Mouse (Mus musculus) CH12.LX (cell line): ENCODE results near the gene Iscu. TPM values are rescaled to one million over a fixed set of nuclear protein-coding genes. Genes with fewer than 3 reads are reported as not detected.
A peak's percentile ranks its signal among the peaks of the same experiment; 100 is the strongest.

Source experiments
- DNase-seq: peaks from one replicate; pipeline ENCODE4 v3.0.0-alpha.2; 2013; ENCODE audit errors: extremely low read depth
- H3K27ac ChIP-seq: 2 replicates; pipeline ENCODE4 v1.5.1; 2012; ENCODE audit warnings: low read depth, mild to moderate bottlenecking, control low read depth, moderate library complexity; ENCODE audit not compliant: insufficient read depth
- H3K27me3 ChIP-seq: replicated peaks from 2 replicates; pipeline ENCODE3; 2012; ENCODE audit warnings: inconsistent platforms
- H3K36me3 ChIP-seq, 2 experiments: replicated peaks in 1 of 2; 2 replicates each; pipeline versions ENCODE3 to v1.6.1; 2012; ENCODE audit warnings: inconsistent platforms in 1 of 2, low read length in 1 of 2, mild to moderate bottlenecking in 1 of 2, mixed read lengths in 1 of 2, moderate library complexity in 1 of 2; ENCODE audit not compliant: control insufficient read depth in 1 of 2, insufficient read depth in 1 of 2
- H3K4me1 ChIP-seq, 2 experiments: 2 replicates each; pipeline ENCODE4 v1.6.1; 2012; ENCODE audit warnings: inconsistent platforms in 1 of 2, moderate library complexity in 1 of 2; ENCODE audit not compliant: insufficient read depth in 2 of 2, control insufficient read depth in 1 of 2
- H3K4me2 ChIP-seq: 2 replicates; pipeline ENCODE4 v1.6.1; 2012; ENCODE audit warnings: low read depth, mild to moderate bottlenecking, control low read depth; ENCODE audit not compliant: poor library complexity, insufficient read depth, severe bottlenecking
- H3K4me3 ChIP-seq, 3 experiments: fragments of 150-350 bp in 1 of 3; sonication (generic) in 1 of 3; replicated peaks in 1 of 3; 2 replicates each; pipeline versions ENCODE3 to v1.5.1; 2011 to 2012; ENCODE audit warnings: low read depth in 2 of 3, low read length in 2 of 3, mild to moderate bottlenecking in 2 of 3, moderate library complexity in 2 of 3, control low read depth in 1 of 3, improper control_type of control experiment in 1 of 3, inconsistent platforms in 1 of 3, mixed read lengths in 1 of 3; ENCODE audit not compliant: poor library complexity in 1 of 3
- H3K79me2 ChIP-seq: replicated peaks from 2 replicates; pipeline ENCODE4 v1.6.1; 2012; ENCODE audit warnings: mild to moderate bottlenecking, moderate library complexity; ENCODE audit not compliant: control insufficient read depth, poor library complexity, insufficient read depth, severe bottlenecking; ENCODE audit errors: extremely low read depth
- H3K9ac ChIP-seq: 2 replicates; pipeline ENCODE4 v1.6.1; 2012; ENCODE audit warnings: low read depth, mild to moderate bottlenecking, control low read depth, moderate library complexity; ENCODE audit not compliant: insufficient read depth
- H3K9me3 ChIP-seq: replicated peaks from 2 replicates; pipeline ENCODE3; 2012; ENCODE audit warnings: low read length, inconsistent platforms, mixed read lengths
- BHLHE40 ChIP-seq: IDR thresholded peaks from 2 replicates; pipeline ENCODE4 v1.6.1; 2011; ENCODE audit warnings: mild to moderate bottlenecking, low read depth, low read length, improper control_type of control experiment
- CHD2 ChIP-seq: IDR thresholded peaks from 2 replicates; pipeline ENCODE4 v1.6.1; 2011; ENCODE audit warnings: low read length, improper control_type of control experiment
- CTCF ChIP-seq, 2 experiments: IDR thresholded peaks in 1 of 2; conservative IDR thresholded peaks in 1 of 2; 2 replicates each; pipeline ENCODE4 v1.5.1; 2011 to 2012; ENCODE audit warnings: low read depth in 2 of 2, low read length in 2 of 2, improper control_type of control experiment in 1 of 2, inconsistent platforms in 1 of 2, mild to moderate bottlenecking in 1 of 2, moderate library complexity in 1 of 2
- E2F4 ChIP-seq: IDR thresholded peaks from 2 replicates; pipeline ENCODE4 v1.6.1; 2011; ENCODE audit warnings: low read depth, low read length, improper control_type of control experiment; ENCODE audit not compliant: insufficient replicate concordance
- ELF1 ChIP-seq: IDR thresholded peaks from 2 replicates; pipeline ENCODE4 v1.6.1; 2014; ENCODE audit warnings: low read depth, mild to moderate bottlenecking, inconsistent platforms, low read length, improper control_type of control experiment
- EP300 ChIP-seq: IDR thresholded peaks from 2 replicates; pipeline ENCODE4 v1.6.1; 2011; ENCODE audit warnings: low read length, improper control_type of control experiment
- ETS1 ChIP-seq: conservative IDR thresholded peaks from 2 replicates; pipeline ENCODE4 v1.6.1; 2012; ENCODE audit warnings: low read depth, mild to moderate bottlenecking, inconsistent platforms, low read length, improper control_type of control experiment, moderate library complexity
- GABPA ChIP-seq: IDR thresholded peaks from 2 replicates; pipeline ENCODE4 v1.6.1; 2012; ENCODE audit warnings: low read depth, low read length, improper control_type of control experiment, inconsistent platforms; ENCODE audit not compliant: insufficient replicate concordance
- HCFC1 ChIP-seq: IDR thresholded peaks from 2 replicates; pipeline ENCODE4 v1.6.1; 2012; ENCODE audit warnings: low read depth, mild to moderate bottlenecking, inconsistent platforms, low read length, improper control_type of control experiment
- IRF4 ChIP-seq: IDR thresholded peaks from 2 replicates; pipeline ENCODE4 v1.6.1; 2014; ENCODE audit warnings: low read depth, mild to moderate bottlenecking, inconsistent platforms, low read length, improper control_type of control experiment
- JUN ChIP-seq: IDR thresholded peaks from 2 replicates; pipeline ENCODE4 v1.6.1; 2011; ENCODE audit warnings: low read depth, mild to moderate bottlenecking, low read length, improper control_type of control experiment, moderate library complexity; ENCODE audit not compliant: insufficient read depth
- JUND ChIP-seq: conservative IDR thresholded peaks from 2 replicates; pipeline ENCODE4 v1.6.1; 2011; ENCODE audit warnings: low read depth, low read length, improper control_type of control experiment
- KAT2A ChIP-seq: IDR thresholded peaks from 2 replicates; pipeline ENCODE4 v1.6.1; 2012; ENCODE audit warnings: low read length, improper control_type of control experiment, inconsistent platforms; ENCODE audit not compliant: insufficient replicate concordance
- MAFK ChIP-seq: IDR thresholded peaks from 2 replicates; pipeline ENCODE4 v1.6.1; 2011; ENCODE audit warnings: low read length, improper control_type of control experiment; ENCODE audit not compliant: insufficient replicate concordance
- MAX ChIP-seq: IDR thresholded peaks from 2 replicates; pipeline ENCODE4 v1.6.1; 2011; ENCODE audit warnings: low read length, improper control_type of control experiment
- MAZ ChIP-seq: IDR thresholded peaks from 2 replicates; pipeline ENCODE4 v1.6.1; 2012; ENCODE audit warnings: low read depth, mild to moderate bottlenecking, inconsistent platforms, low read length, improper control_type of control experiment, moderate library complexity
- MEF2A ChIP-seq: IDR thresholded peaks from 2 replicates; pipeline ENCODE4 v1.6.1; 2014; ENCODE audit warnings: low read depth, mild to moderate bottlenecking, inconsistent platforms, low read length, improper control_type of control experiment, borderline replicate concordance
- MXI1 ChIP-seq: IDR thresholded peaks from 2 replicates; pipeline ENCODE4 v1.6.1; 2011; ENCODE audit warnings: mild to moderate bottlenecking, low read depth, low read length, improper control_type of control experiment
- MYC ChIP-seq: IDR thresholded peaks from 2 replicates; pipeline ENCODE4 v1.6.1; 2011; ENCODE audit warnings: low read depth, mild to moderate bottlenecking, improper control_type of control experiment, low read length
- NELFE ChIP-seq: IDR thresholded peaks from 2 replicates; pipeline ENCODE4 v1.6.1; 2011; ENCODE audit warnings: low read depth, low read length, improper control_type of control experiment
- NRF1 ChIP-seq: IDR thresholded peaks from 2 replicates; pipeline ENCODE4 v1.6.1; 2014; ENCODE audit warnings: low read depth, mild to moderate bottlenecking, inconsistent platforms, low read length, improper control_type of control experiment, moderate library complexity
- POLR2A ChIP-seq: IDR thresholded peaks from 2 replicates; pipeline ENCODE4 v1.6.1; 2011; ENCODE audit warnings: low read depth, mild to moderate bottlenecking, improper control_type of control experiment, low read length
- POLR2AphosphoS2 ChIP-seq: IDR thresholded peaks from 2 replicates; pipeline ENCODE4 v1.6.1; 2011; ENCODE audit warnings: low read depth, low read length, improper control_type of control experiment
- RCOR1 ChIP-seq: conservative IDR thresholded peaks from 2 replicates; pipeline ENCODE4 v1.6.1; 2012; ENCODE audit warnings: low read depth, mild to moderate bottlenecking, inconsistent platforms, low read length, improper control_type of control experiment
- SIN3A ChIP-seq: IDR thresholded peaks from 2 replicates; pipeline ENCODE4 v1.6.1; 2012; ENCODE audit warnings: low read length, improper control_type of control experiment, inconsistent platforms
- SMC3 ChIP-seq: IDR thresholded peaks from 2 replicates; pipeline ENCODE4 v1.6.1; 2011; ENCODE audit warnings: low read depth, low read length, improper control_type of control experiment
- TBP ChIP-seq: conservative IDR thresholded peaks from 2 replicates; pipeline ENCODE4 v1.6.1; 2011; ENCODE audit warnings: low read depth, low read length, improper control_type of control experiment
- TCF12 ChIP-seq: IDR thresholded peaks from 2 replicates; pipeline ENCODE4 v1.6.1; 2014; ENCODE audit warnings: low read depth, mild to moderate bottlenecking, inconsistent platforms, low read length, improper control_type of control experiment
- UBTF ChIP-seq: IDR thresholded peaks from 2 replicates; pipeline ENCODE4 v1.6.1; 2012; ENCODE audit warnings: low read depth, mild to moderate bottlenecking, inconsistent platforms, low read length, improper control_type of control experiment, moderate library complexity
- USF1 ChIP-seq: IDR thresholded peaks from 2 replicates; pipeline ENCODE4 v1.6.1; 2014; ENCODE audit warnings: low read depth, mild to moderate bottlenecking, inconsistent platforms, low read length, improper control_type of control experiment
- USF2 ChIP-seq: conservative IDR thresholded peaks from 2 replicates; pipeline ENCODE4 v1.6.1; 2011; ENCODE audit warnings: low read depth, low read length, improper control_type of control experiment
- ZC3H11A ChIP-seq: IDR thresholded peaks from 2 replicates; pipeline ENCODE4 v1.6.1; 2012; ENCODE audit warnings: low read depth, mild to moderate bottlenecking, inconsistent platforms, low read length, improper control_type of control experiment
- ZKSCAN1 ChIP-seq: IDR thresholded peaks from 2 replicates; pipeline ENCODE4 v1.6.1; 2012; ENCODE audit warnings: low read depth, inconsistent platforms, low read length, improper control_type of control experiment, borderline replicate concordance
- ZMIZ1 ChIP-seq: IDR thresholded peaks from 2 replicates; pipeline ENCODE4 v1.6.1; 2012; ENCODE audit warnings: low read depth, mild to moderate bottlenecking, inconsistent platforms, low read length, improper control_type of control experiment
- ZNF384 ChIP-seq: IDR thresholded peaks from 2 replicates; pipeline ENCODE4 v1.6.1; 2012; ENCODE audit warnings: low read depth, low read length, improper control_type of control experiment, inconsistent platforms
- dilution Hi-C: fragments of 300-500 bp; cut with MboI; formaldehyde crosslinking; loops from 2 replicates; pipeline ENCODE4 v1.14.3; 2020; ENCODE audit warnings: low sequenced_read_pairs; ENCODE audit not compliant: extremely low pct_unique_long_range_greater_than_20kb, extremely low pct_ligation_motif_present
- in situ Hi-C: fragments of 300-500 bp; cut with MboI; formaldehyde crosslinking; loops from 3 replicates; pipeline ENCODE4 v1.14.3; 2019; ENCODE audit warnings: low sequenced_read_pairs, low pct_ligation_motif_present, low pct_unique_long_range_greater_than_20kb, mixed read lengths
- polyA plus RNA-seq: library from polyadenylated mRNA; unstranded; fragments of >175 nt; gene quantifications from 2 replicates; pipeline ENCODE4 v1.2.1, GENCODE M21; 2012; ENCODE audit warnings: low read depth; ENCODE audit not compliant: insufficient read length
- total RNA-seq, 2 experiments: library from RNA; depleted of rRNA; stranded (reverse); fragments of 300-350 nt in 1 of 2; fragments of >200 nt in 1 of 2; gene quantifications; 2 replicates each; pipeline ENCODE4 v1.2.3; 2012 to 2014

Gene Iscu
- 79.3 and 81.5 TPM in 2 replicates for total RNA-seq (2012; rRNA removed)
- 70.6 and 72.1 TPM in 2 replicates for total RNA-seq (2014; rRNA removed)
- 83.0 and 86.7 TPM in 2 replicates for polyA plus RNA-seq

- peak; percentile 92 for DNase-seq
- peak within 1 kb of the TSS; percentile 82 for H3K27ac ChIP-seq
- H3K27me3 ChIP-seq, result no peaks in the 10 kb centered on the region
- H3K4me2 ChIP-seq, result peak within 1 kb of the TSS; percentile 99
- peak within 1 kb of the TSS; percentile 92 for H3K9ac ChIP-seq
- peak within 1 kb of the TSS; percentile 98 to 100 (median 98) for H3K4me3 ChIP-seq
- peaks cover 53% of the 10 kb centered on the region for H3K79me2 ChIP-seq
- in situ Hi-C loops, result loop anchor here (10.0 kb wide), 1 partner anchor 62 kb away; the partner anchor contains the start of gene Selplg
- dilution Hi-C loops, result no loop called here
- H3K9me3 ChIP-seq, result no peaks in the 10 kb centered on the region
- peaks cover 38 to 50% of the 10 kb centered on the region in 2 experiments for H3K36me3 ChIP-seq
- peaks cover 42 to 67% of the 10 kb centered on the region in 2 experiments for H3K4me1 ChIP-seq
- TF ChIP-seq EP300 (no peak), ZMIZ1 (peak; percentile 56), MAZ (no peak), CTCF (conservative IDR thresholded peaks at IDR 0.05 in 1 of 2, IDR thresholded peaks at IDR 0.05 in 1 of 2; ENCODE audit: low read depth in 2 of 2, low read length in 2 of 2) (no peak), ETS1 (peak; percentile 56), SIN3A (no peak; the same call in none of the 2 replicates), SMC3 (no peak), ZNF384 (peak; percentile 83), POLR2AphosphoS2 (no peak), POLR2A (peak; percentile 74), JUND (no peak), JUN (no peak), MAX (peak; percentile 98), UBTF (peak; percentile 57; the same call in 1 of the 2 replicates), TBP (peak; percentile 61; the same call in 1 of the 2 replicates), ELF1 (peak; percentile 73), KAT2A (peak; percentile 79; the same call in 1 of the 2 replicates), CHD2 (no peak), IRF4 (peak; percentile 55; the same call in 1 of the 2 replicates), E2F4 (peak; percentile 93; the same call in 1 of the 2 replicates), HCFC1 (peak; percentile 86), TCF12 (peak; percentile 77), BHLHE40 (peak; percentile 50; the same call in 1 of the 2 replicates), MAFK (no peak), MEF2A (peak; percentile 69), NRF1 (peak; percentile 92), NELFE (peak; percentile 39; the same call in 1 of the 2 replicates), MYC (peak; percentile 77; the same call in 1 of the 2 replicates), USF1 (no peak), ZKSCAN1 (no peak), RCOR1 (no peak), USF2 (peak; percentile 4; the same call in 1 of the 2 replicates), ZC3H11A (no peak), GABPA (peak; percentile 32; the same call in 1 of the 2 replicates), MXI1 (peak; percentile 98)
Measured at GRCm38 (mm10) chr5:113772450-113772895, at the start of gene Iscu, which contains the start of gene Sart3. Gene Iscu (plus strand): TSS chr5:113772748. Gene Sart3 (minus strand): TSS chr5:113772510.
